Mouse (Mus musculus) embryonic facial prominence, embryonic 12.5 days (tissue): ENCODE data around the gene Slu7. TPM values are rescaled to one million over a fixed set of nuclear protein-coding genes. Genes with fewer than 3 reads are reported as not detected.
A peak's percentile ranks its signal among the peaks of the same experiment; 100 is the strongest.

Experiments used
- ATAC-seq: fragments of 200-750 bp; cut with Nextera tagmentation; 2 replicates; pipeline ENCODE4 v1.8.0; 2017; ENCODE audit not compliant: insufficient number of reproducible peaks, insufficient read depth, low FRiP score, low TSS enrichment
- H3K27ac ChIP-seq: fragments of 300-500 bp; sonication (generic); 2 replicates; pipeline ENCODE4 v1.5.1; 2016; ENCODE audit warnings: mild to moderate bottlenecking
- H3K27me3 ChIP-seq: fragments of 300-500 bp; sonication (generic); 2 replicates; pipeline ENCODE4 v1.6.1; 2016; ENCODE audit warnings: mild to moderate bottlenecking, moderate library complexity
- H3K36me3 ChIP-seq: fragments of 300-500 bp; sonication (generic); 2 replicates; pipeline ENCODE4 v1.6.1; 2016; ENCODE audit warnings: mild to moderate bottlenecking
- H3K4me1 ChIP-seq: fragments of 300-500 bp; sonication (generic); 2 replicates; pipeline ENCODE4 v1.6.1; 2016
- H3K4me2 ChIP-seq: fragments of 300-500 bp; sonication (generic); replicated peaks from 2 replicates; pipeline ENCODE4 v1.6.1; 2016; ENCODE audit warnings: mild to moderate bottlenecking, moderate library complexity
- H3K4me3 ChIP-seq: fragments of 300-500 bp; sonication (generic); 2 replicates; pipeline ENCODE4 v1.5.1; 2016; ENCODE audit warnings: mild to moderate bottlenecking
- H3K9ac ChIP-seq: fragments of 300-500 bp; sonication (generic); 2 replicates; pipeline ENCODE4 v1.6.1; 2016; ENCODE audit warnings: mild to moderate bottlenecking, moderate library complexity
- H3K9me3 ChIP-seq: fragments of 300-500 bp; sonication (generic); 2 replicates; pipeline ENCODE4 v1.6.1; 2016; ENCODE audit warnings: mild to moderate bottlenecking, moderate library complexity
- whole genome bisulfite sequencing: fragments of 180-500 bp; shearing (Covaris S2); methylation state at CpG from one replicate; pipeline ENCODE4 v1.1.7; 2016; 5-methylcytosine and 5-hydroxymethylcytosine counted together
- polyA plus RNA-seq: library from polyadenylated mRNA; unstranded; fragments of >200 nt; fragmentation: Nextera tagmentation; extraction: Ambion mirVana; gene quantifications from 2 replicates; pipeline ENCODE4 v1.2.1, GENCODE M21; 2016

The Slu7 gene
- 60.2 and 63.5 TPM in 2 replicates for polyA plus RNA-seq

DNA sequence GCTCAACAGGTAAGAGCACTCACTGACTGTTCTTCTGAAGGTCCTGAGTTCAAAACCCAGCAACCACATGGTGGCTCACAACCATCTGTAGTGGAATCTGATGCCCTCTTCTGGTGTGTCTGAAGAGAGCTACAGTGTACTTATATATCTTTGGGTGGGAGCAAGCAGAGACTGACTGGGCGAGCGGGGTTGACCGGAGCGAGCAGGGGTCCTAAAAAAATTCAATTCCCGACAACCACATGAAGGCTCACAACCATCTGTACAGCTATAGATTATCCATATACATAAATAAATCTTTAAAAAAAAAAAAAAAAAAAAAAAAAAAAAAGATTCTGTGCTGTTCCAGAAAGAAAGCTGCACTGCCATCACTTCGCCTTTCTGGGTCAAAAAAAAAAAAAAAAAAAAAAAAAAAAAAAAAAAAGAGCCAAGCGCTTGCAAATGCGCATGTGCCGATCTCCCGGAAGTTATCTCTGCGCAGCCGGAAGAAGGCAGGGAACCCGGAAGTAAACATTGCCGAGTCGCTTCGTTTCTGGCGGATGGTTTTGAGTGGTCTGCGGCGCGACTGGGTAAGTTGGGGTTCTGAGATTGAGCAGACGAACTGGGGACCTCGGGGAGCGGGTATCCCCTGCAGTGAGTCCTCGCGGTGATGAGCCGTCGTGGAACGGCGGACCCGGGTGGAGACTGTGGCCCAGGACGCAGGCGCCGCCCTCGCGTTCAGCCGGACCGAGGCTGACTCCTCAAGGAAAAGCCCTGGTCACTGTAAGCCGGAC lies at the start of gene Slu7:
Gene Slu7, plus strand, starts transcription at position 491 of the 770 bp plus-strand sequence.
- H3K27me3 ChIP-seq: no peaks in the 10 kb centered on the region
- peaks cover 7% of the 10 kb centered on the region for H3K4me1 ChIP-seq
- peaks cover 9% of the 10 kb centered on the region; the same call in 1 of the 2 replicates for H3K36me3 ChIP-seq
- H3K4me2 ChIP-seq: peak within 1 kb of the TSS; percentile 85
- no peaks in the 10 kb centered on the region for H3K9me3 ChIP-seq
- peak within 1 kb of the TSS; percentile 60 for H3K9ac ChIP-seq
- 8% methylated on average over 38 of the region's 38 CpGs for WGBS
- peak; percentile 69 for ATAC-seq
- H3K4me3 ChIP-seq: peak within 1 kb of the TSS; percentile 72
- no peak within 1 kb of the TSS for H3K27ac ChIP-seq

DNA sequence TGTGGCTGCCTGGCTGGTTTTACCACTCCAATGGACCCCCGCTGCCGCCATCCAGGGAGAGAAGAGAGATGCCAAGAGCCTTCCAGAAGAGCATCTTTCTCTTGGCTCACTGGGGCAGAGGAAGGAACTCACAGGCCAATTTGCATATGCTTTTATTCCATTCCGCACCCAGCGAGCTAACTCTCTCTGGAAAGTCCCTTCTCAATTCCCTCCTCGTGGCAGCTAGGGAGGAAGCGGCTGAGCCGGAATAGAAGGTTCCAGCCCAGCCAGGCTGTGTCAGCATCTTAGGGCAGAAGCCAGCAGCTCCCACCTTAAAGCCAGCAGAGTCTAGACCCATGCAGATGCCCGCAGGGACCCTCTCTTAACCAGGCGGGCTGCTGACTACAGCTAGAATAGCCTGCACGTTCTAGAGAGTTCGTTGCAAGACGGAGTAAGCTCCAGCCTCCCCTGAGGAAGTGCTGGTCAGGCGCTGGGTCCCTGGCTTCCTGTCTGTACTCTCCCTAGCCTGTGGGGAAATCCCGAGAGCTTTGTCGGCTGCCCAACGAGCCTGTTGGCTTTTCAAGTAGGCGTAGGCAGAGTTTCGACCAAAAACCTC lies 48.4 kb upstream of the Slu7 start:
- WGBS: 2% methylated on average over 18 of the region's 18 CpGs
- Histone ChIP-seq H3K4me3 (peak overlapping the region; percentile 31), H3K9me3 (no peaks in the 10 kb centered on the region), H3K27ac (no peak overlapping the region), H3K4me2 (peak overlapping the region; percentile 60), H3K9ac (0 out of 2 replicates have a peak overlapping the region, but pooled peaks have one; percentile 20), H3K4me1 (peaks cover 5% of the 10 kb centered on the region; the same call in 1 of the 2 replicates), H3K27me3 (no peaks in the 10 kb centered on the region), H3K36me3 (no peaks in the 10 kb centered on the region)
- peak; percentile 72; the same call in 1 of the 2 replicates for ATAC-seq

DNA sequence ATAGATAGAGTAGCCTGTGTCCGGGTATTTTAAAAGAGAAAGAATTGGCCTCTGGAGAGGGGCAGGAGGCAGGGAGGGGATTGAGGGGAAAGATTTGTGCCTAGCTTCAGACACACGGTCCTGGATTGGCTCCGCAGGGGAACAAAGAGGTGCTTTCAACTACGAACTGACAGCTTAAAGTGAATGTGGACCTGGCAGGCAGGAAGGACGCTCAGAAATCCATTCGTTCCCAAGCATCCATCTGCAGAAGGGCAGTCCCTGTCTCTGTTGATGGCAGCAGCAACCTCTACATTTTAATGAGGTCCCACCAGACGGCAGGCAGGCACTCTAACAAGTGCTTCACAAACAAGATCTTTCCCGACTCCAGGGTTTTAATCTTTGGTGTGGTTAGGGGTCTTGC lies 47.8 kb upstream of the Slu7 start:
- Histone ChIP-seq H3K9ac (0 out of 2 replicates have a peak overlapping the region, but pooled peaks have one; percentile 20), H3K9me3 (no peaks in the 10 kb centered on the region), H3K36me3 (no peaks in the 10 kb centered on the region), H3K4me3 (peak overlapping the region; percentile 31), H3K27me3 (no peaks in the 10 kb centered on the region), H3K4me1 (peaks cover 5% of the 10 kb centered on the region; the same call in 1 of the 2 replicates), H3K4me2 (peak overlapping the region; percentile 60), H3K27ac (no peak overlapping the region)
- ATAC-seq: no peak
- WGBS: 1% methylated on average over 8 of the region's 8 CpGs

DNA sequence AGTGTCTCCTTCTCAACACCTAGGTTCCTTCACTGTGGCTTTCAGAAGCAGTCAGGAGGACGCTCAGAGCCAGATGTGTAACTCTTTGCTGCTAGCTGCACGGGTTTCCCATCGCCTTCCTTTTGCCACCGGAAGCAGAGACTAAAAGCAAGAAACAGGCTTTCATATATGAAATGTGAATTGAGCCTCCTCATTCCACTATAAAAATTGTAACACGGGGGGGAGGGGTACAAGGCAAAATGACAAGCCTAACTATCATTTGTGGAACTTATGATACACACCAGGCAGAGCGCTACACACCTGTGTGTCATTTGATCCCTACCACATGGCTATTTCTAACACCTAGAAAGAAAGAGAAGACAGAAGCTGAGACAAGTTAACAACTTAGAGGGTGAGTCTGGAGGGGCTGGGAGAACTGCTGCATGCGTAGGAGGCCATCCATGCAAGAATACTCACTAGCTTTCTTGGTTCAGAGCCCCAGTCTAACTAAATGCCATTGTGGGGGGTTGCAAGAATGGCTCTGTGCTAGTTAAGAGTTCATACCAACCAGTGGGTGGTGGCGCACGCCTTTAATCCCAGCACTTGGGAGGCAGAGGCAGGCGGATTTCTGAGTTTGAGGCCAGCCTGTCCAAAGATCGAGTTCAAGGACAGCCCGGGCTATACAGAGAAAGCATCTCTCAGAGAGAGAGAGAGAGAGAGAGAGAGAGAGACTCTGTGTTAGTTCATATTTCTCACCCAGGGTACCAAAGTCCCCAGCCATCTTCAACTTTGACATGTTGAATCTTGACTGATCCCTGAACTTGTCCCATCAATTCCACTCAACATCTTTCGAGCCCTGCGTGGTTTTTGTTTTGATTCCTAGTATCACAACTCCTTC lies 46.3 kb upstream of the Slu7 start:
- no peak for ATAC-seq
- H3K4me1 ChIP-seq: peaks cover 5% of the 10 kb centered on the region; the same call in 1 of the 2 replicates
- no peak overlapping the region for H3K9ac ChIP-seq
- H3K27ac ChIP-seq: no peak overlapping the region
- no peaks in the 10 kb centered on the region for H3K9me3 ChIP-seq
- H3K4me3 ChIP-seq: no peak overlapping the region
- H3K4me2 ChIP-seq: no peak overlapping the region
- no peaks in the 10 kb centered on the region for H3K27me3 ChIP-seq
- WGBS: 92% methylated on average over 14 of the region's 14 CpGs
- H3K36me3 ChIP-seq: no peaks in the 10 kb centered on the region

DNA sequence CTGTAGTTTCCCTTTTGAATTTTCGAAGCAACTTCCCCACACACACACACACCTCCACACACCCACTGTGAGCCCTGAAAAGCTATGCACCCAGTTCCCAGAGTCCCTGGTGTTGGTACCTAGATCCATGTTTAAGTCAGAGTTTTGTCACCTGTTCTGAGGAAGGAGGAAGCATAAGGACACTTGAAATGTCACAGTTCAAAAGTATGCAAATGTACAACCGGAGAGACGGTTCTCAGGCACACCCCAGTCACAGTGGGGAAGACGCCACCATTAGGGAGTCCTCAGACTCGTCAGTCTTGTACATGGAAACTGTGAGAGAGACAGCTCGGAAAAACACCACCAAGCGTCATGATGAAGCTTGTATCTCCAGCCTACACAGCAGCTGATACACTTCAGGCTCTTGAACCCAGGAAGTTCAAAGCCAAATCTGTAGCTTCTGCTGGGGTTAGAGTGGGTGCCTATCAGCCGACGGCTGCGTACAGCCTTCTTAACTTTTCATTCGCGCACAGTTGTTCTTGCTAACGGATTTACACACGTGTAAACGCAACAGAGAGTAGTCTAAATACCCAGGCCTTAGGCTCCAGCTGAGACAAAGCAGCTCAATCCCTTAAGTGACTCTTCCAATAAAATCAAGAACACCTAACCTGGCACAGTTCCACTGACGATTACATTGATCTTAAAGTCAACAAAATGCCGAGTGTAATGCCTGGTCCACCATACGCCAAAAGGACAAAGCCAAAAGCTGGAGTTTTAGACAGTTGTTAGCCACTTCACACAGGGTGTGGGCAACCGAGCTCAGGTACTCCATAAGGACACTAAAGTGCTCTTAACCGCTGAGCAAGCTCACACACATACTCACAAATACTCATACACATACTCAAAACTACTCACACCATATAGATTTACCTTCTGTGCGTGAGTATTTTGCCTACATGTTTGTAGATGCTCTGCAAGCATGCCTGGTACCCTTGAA lies 45.1 kb upstream of the Slu7 start:
- H3K9ac ChIP-seq: no peak overlapping the region
- no peaks in the 10 kb centered on the region for H3K27me3 ChIP-seq
- H3K4me2 ChIP-seq: no peak overlapping the region
- H3K4me1 ChIP-seq: peaks cover 5% of the 10 kb centered on the region; the same call in 1 of the 2 replicates
- H3K27ac ChIP-seq: no peak overlapping the region
- no peaks in the 10 kb centered on the region for H3K36me3 ChIP-seq
- H3K4me3 ChIP-seq: no peak overlapping the region
- no peak for ATAC-seq
- no peaks in the 10 kb centered on the region for H3K9me3 ChIP-seq
- 83% methylated on average over 21 of the region's 21 CpGs for WGBS

DNA sequence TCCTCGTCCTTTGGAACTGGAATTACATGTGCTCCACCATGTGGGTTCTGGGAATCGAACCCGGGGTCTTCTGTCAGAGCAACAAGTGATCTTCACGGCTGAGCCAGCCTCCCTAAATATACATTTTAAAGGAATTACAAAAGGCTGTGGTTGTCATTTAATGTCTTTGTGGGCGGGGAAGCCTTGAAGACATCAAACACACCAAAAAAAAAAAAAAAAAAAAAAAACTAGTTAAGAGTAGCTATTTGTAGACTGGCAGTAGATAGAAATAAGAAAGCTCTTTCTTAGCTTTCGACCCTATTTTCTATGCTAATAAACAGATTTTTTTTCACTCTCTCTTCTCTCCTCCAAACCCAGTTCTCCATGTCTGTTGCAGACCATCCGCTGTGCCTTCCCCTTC lies 44.4 kb upstream of the Slu7 start:
- H3K27ac ChIP-seq: no peak overlapping the region
- no peaks in the 10 kb centered on the region for H3K27me3 ChIP-seq
- H3K4me3 ChIP-seq: no peak overlapping the region
- 84% methylated on average over 7 of the region's 7 CpGs for WGBS
- ATAC-seq: no peak
- no peak overlapping the region for H3K9ac ChIP-seq
- no peaks in the 10 kb centered on the region for H3K9me3 ChIP-seq
- no peaks in the 10 kb centered on the region for H3K36me3 ChIP-seq
- H3K4me1 ChIP-seq: peaks cover 5% of the 10 kb centered on the region; the same call in 1 of the 2 replicates
- H3K4me2 ChIP-seq: no peak overlapping the region

DNA sequence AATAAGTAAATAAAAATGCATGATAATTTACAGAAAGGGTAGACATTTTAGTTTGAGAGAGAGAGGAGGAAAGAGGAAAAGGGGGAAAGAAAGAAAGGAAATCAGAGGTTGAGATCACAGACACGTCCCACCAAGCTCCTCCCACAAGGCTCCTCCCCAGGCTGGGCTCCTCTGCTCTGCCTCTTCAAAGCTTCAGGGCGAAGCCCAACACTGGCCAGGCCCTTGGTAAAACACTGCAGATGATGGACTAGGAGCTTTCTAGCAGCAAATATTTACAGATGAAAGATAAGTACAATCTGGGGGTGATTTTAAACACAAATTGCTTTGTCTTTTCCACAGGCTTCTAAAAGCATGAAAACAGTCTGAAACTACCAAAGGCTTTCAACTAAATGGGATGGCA lies 40.8 kb upstream of the Slu7 start:
- 48% methylated on average over 2 of the region's 2 CpGs for WGBS
- Histone ChIP-seq H3K4me2 (no peak overlapping the region), H3K9me3 (no peaks in the 10 kb centered on the region), H3K4me1 (no peaks in the 10 kb centered on the region), H3K36me3 (no peaks in the 10 kb centered on the region), H3K9ac (no peak overlapping the region), H3K4me3 (no peak overlapping the region), H3K27me3 (no peaks in the 10 kb centered on the region), H3K27ac (no peak overlapping the region)
- no peak for ATAC-seq

DNA sequence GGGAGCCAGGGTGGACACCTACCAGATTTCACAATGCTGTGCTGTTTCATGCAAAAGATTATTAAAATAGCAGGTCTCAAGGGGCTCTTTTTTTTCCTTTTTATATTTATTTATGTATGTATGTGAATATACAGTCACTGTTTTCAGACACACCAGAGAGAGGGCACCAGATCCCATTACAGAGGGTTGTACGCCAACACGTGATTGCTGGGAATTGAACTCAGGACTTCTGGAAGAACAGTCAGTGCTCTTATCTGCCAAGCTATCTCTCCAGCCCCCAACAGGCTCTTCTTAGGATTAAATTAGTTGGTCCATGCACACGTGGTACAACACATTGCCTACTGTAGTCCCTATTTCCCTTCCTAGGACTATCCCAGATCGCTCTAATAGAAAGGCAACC lies 40.2 kb upstream of the Slu7 start:
- Histone ChIP-seq H3K9me3 (no peaks in the 10 kb centered on the region), H3K4me2 (no peak overlapping the region), H3K27me3 (no peaks in the 10 kb centered on the region), H3K9ac (no peak overlapping the region), H3K4me3 (no peak overlapping the region), H3K4me1 (no peaks in the 10 kb centered on the region), H3K36me3 (no peaks in the 10 kb centered on the region), H3K27ac (no peak overlapping the region)
- ATAC-seq: no peak
- 91% methylated on average over 4 of the region's 4 CpGs for WGBS

DNA sequence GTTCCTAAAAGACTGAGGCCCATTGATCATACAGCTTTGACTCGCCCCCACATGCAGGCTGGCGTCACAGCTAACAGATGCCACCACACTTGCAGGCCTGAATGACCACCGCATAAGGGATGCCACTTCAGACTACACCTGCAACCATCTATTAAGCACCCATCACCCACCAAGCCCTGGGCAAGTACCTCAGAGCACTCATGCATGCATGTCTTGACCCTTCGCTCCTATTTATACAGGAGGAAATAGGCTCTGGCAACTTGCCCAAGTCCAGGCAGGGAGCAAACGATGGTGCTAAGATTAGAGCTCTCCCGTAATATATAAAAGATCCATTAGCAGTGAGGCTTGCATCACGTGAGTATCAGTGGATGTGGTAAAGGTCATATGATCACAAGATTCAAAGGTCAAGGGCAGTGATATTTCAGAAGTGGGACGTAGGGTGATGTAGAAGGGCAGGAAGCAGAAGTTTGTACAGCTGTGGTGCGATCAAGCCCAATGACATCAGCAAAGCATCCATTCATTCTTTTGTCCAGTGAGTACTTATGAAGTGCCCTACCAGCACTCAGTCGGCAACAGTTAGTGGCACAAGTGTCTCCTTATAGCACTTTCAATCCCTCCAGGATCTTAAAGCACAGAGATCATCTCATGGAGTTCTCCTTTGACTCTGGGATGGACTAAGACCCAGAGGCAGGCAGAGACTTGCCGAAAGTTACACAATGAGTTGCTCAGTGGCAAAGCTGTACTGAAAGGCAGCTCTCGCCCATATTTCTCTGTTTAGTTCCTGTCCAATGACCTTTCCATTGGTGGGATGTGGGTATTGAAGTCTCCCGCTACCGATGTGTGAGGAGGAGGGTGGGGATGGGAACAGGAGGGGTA lies 38.2 kb upstream of the Slu7 start:
- Histone ChIP-seq H3K27me3 (no peaks in the 10 kb centered on the region), H3K9ac (no peak overlapping the region), H3K4me1 (no peaks in the 10 kb centered on the region), H3K9me3 (no peaks in the 10 kb centered on the region), H3K36me3 (no peaks in the 10 kb centered on the region), H3K4me3 (no peak overlapping the region), H3K27ac (no peak overlapping the region), H3K4me2 (no peak overlapping the region)
- 82% methylated on average over 14 of the region's 14 CpGs for WGBS
- no peak for ATAC-seq

DNA sequence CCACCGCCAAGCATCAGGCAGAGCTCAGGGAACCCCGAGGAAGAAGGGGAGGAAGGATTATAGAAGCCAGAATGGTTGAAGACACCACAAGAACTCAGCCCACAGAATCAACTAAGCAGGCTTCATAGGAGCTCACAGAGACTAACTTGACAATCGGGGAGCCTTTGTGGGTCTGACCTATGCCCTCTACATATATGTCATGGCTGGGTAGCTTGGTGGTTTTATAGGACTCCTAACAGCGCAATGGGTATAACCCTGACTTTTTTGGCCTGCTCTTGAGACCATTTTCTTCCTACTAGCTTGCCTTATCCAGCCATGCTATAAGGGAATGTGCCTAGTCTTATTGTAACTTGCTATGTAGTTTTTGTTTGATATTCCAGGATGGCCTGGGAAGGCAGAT lies 37.3 kb upstream of the Slu7 start:
- ATAC-seq: no peak
- Histone ChIP-seq H3K9ac (no peak overlapping the region), H3K36me3 (no peaks in the 10 kb centered on the region), H3K4me1 (no peaks in the 10 kb centered on the region), H3K27me3 (no peaks in the 10 kb centered on the region), H3K9me3 (no peaks in the 10 kb centered on the region), H3K27ac (no peak overlapping the region), H3K4me2 (no peak overlapping the region), H3K4me3 (no peak overlapping the region)
- 90% methylated on average over 4 of the region's 4 CpGs for WGBS
